Mouse (Mus musculus) CH12.LX (cell line): Measurements from ENCODE around the gene Dph1. TPM values are rescaled to one million over a fixed set of nuclear protein-coding genes. Genes with fewer than 3 reads are reported as not detected.
A peak's percentile ranks its signal among the peaks of the same experiment; 100 is the strongest.

Source experiments
- DNase-seq: peaks from one replicate; pipeline ENCODE4 v3.0.0-alpha.2; 2013; ENCODE audit errors: extremely low read depth
- H3K27ac ChIP-seq: 2 replicates; pipeline ENCODE4 v1.5.1; 2012; ENCODE audit warnings: low read depth, mild to moderate bottlenecking, control low read depth, moderate library complexity; ENCODE audit not compliant: insufficient read depth
- H3K27me3 ChIP-seq: replicated peaks from 2 replicates; pipeline ENCODE3; 2012; ENCODE audit warnings: inconsistent platforms
- H3K36me3 ChIP-seq, 2 experiments: replicated peaks in 1 of 2; 2 replicates each; pipeline versions ENCODE3 to v1.6.1; 2012; ENCODE audit warnings: inconsistent platforms in 1 of 2, low read length in 1 of 2, mild to moderate bottlenecking in 1 of 2, mixed read lengths in 1 of 2, moderate library complexity in 1 of 2; ENCODE audit not compliant: control insufficient read depth in 1 of 2, insufficient read depth in 1 of 2
- H3K4me1 ChIP-seq, 2 experiments: 2 replicates each; pipeline ENCODE4 v1.6.1; 2012; ENCODE audit warnings: inconsistent platforms in 1 of 2, moderate library complexity in 1 of 2; ENCODE audit not compliant: insufficient read depth in 2 of 2, control insufficient read depth in 1 of 2
- H3K4me2 ChIP-seq: 2 replicates; pipeline ENCODE4 v1.6.1; 2012; ENCODE audit warnings: low read depth, mild to moderate bottlenecking, control low read depth; ENCODE audit not compliant: poor library complexity, insufficient read depth, severe bottlenecking
- H3K4me3 ChIP-seq, 3 experiments: fragments of 150-350 bp in 1 of 3; sonication (generic) in 1 of 3; replicated peaks in 1 of 3; 2 replicates each; pipeline versions ENCODE3 to v1.5.1; 2011 to 2012; ENCODE audit warnings: low read depth in 2 of 3, low read length in 2 of 3, mild to moderate bottlenecking in 2 of 3, moderate library complexity in 2 of 3, control low read depth in 1 of 3, improper control_type of control experiment in 1 of 3, inconsistent platforms in 1 of 3, mixed read lengths in 1 of 3; ENCODE audit not compliant: poor library complexity in 1 of 3
- H3K79me2 ChIP-seq: replicated peaks from 2 replicates; pipeline ENCODE4 v1.6.1; 2012; ENCODE audit warnings: mild to moderate bottlenecking, moderate library complexity; ENCODE audit not compliant: control insufficient read depth, poor library complexity, insufficient read depth, severe bottlenecking; ENCODE audit errors: extremely low read depth
- H3K9ac ChIP-seq: 2 replicates; pipeline ENCODE4 v1.6.1; 2012; ENCODE audit warnings: low read depth, mild to moderate bottlenecking, control low read depth, moderate library complexity; ENCODE audit not compliant: insufficient read depth
- H3K9me3 ChIP-seq: replicated peaks from 2 replicates; pipeline ENCODE3; 2012; ENCODE audit warnings: low read length, inconsistent platforms, mixed read lengths
- BHLHE40 ChIP-seq: IDR thresholded peaks from 2 replicates; pipeline ENCODE4 v1.6.1; 2011; ENCODE audit warnings: mild to moderate bottlenecking, low read depth, low read length, improper control_type of control experiment
- CHD1 ChIP-seq: IDR thresholded peaks from 2 replicates; pipeline ENCODE4 v1.6.1; 2012; ENCODE audit warnings: low read depth, low read length, improper control_type of control experiment, inconsistent platforms
- CHD2 ChIP-seq: IDR thresholded peaks from 2 replicates; pipeline ENCODE4 v1.6.1; 2011; ENCODE audit warnings: low read length, improper control_type of control experiment
- CTCF ChIP-seq, 2 experiments: IDR thresholded peaks in 1 of 2; conservative IDR thresholded peaks in 1 of 2; 2 replicates each; pipeline ENCODE4 v1.5.1; 2011 to 2012; ENCODE audit warnings: low read depth in 2 of 2, low read length in 2 of 2, improper control_type of control experiment in 1 of 2, inconsistent platforms in 1 of 2, mild to moderate bottlenecking in 1 of 2, moderate library complexity in 1 of 2
- ELF1 ChIP-seq: IDR thresholded peaks from 2 replicates; pipeline ENCODE4 v1.6.1; 2014; ENCODE audit warnings: low read depth, mild to moderate bottlenecking, inconsistent platforms, low read length, improper control_type of control experiment
- EP300 ChIP-seq: IDR thresholded peaks from 2 replicates; pipeline ENCODE4 v1.6.1; 2011; ENCODE audit warnings: low read length, improper control_type of control experiment
- ETS1 ChIP-seq: conservative IDR thresholded peaks from 2 replicates; pipeline ENCODE4 v1.6.1; 2012; ENCODE audit warnings: low read depth, mild to moderate bottlenecking, inconsistent platforms, low read length, improper control_type of control experiment, moderate library complexity
- GABPA ChIP-seq: IDR thresholded peaks from 2 replicates; pipeline ENCODE4 v1.6.1; 2012; ENCODE audit warnings: low read depth, low read length, improper control_type of control experiment, inconsistent platforms; ENCODE audit not compliant: insufficient replicate concordance
- IRF4 ChIP-seq: IDR thresholded peaks from 2 replicates; pipeline ENCODE4 v1.6.1; 2014; ENCODE audit warnings: low read depth, mild to moderate bottlenecking, inconsistent platforms, low read length, improper control_type of control experiment
- JUND ChIP-seq: conservative IDR thresholded peaks from 2 replicates; pipeline ENCODE4 v1.6.1; 2011; ENCODE audit warnings: low read depth, low read length, improper control_type of control experiment
- MAFK ChIP-seq: IDR thresholded peaks from 2 replicates; pipeline ENCODE4 v1.6.1; 2011; ENCODE audit warnings: low read length, improper control_type of control experiment; ENCODE audit not compliant: insufficient replicate concordance
- MAX ChIP-seq: IDR thresholded peaks from 2 replicates; pipeline ENCODE4 v1.6.1; 2011; ENCODE audit warnings: low read length, improper control_type of control experiment
- MAZ ChIP-seq: IDR thresholded peaks from 2 replicates; pipeline ENCODE4 v1.6.1; 2012; ENCODE audit warnings: low read depth, mild to moderate bottlenecking, inconsistent platforms, low read length, improper control_type of control experiment, moderate library complexity
- MEF2A ChIP-seq: IDR thresholded peaks from 2 replicates; pipeline ENCODE4 v1.6.1; 2014; ENCODE audit warnings: low read depth, mild to moderate bottlenecking, inconsistent platforms, low read length, improper control_type of control experiment, borderline replicate concordance
- MXI1 ChIP-seq: IDR thresholded peaks from 2 replicates; pipeline ENCODE4 v1.6.1; 2011; ENCODE audit warnings: mild to moderate bottlenecking, low read depth, low read length, improper control_type of control experiment
- NELFE ChIP-seq: IDR thresholded peaks from 2 replicates; pipeline ENCODE4 v1.6.1; 2011; ENCODE audit warnings: low read depth, low read length, improper control_type of control experiment
- PAX5 ChIP-seq: IDR thresholded peaks from 2 replicates; pipeline ENCODE4 v1.6.1; 2012; ENCODE audit warnings: low read length, inconsistent platforms, mixed read lengths
- POLR2A ChIP-seq: IDR thresholded peaks from 2 replicates; pipeline ENCODE4 v1.6.1; 2011; ENCODE audit warnings: low read depth, mild to moderate bottlenecking, improper control_type of control experiment, low read length
- POLR2AphosphoS2 ChIP-seq: IDR thresholded peaks from 2 replicates; pipeline ENCODE4 v1.6.1; 2011; ENCODE audit warnings: low read depth, low read length, improper control_type of control experiment
- RAD21 ChIP-seq: IDR thresholded peaks from 2 replicates; pipeline ENCODE4 v1.6.1; 2011; ENCODE audit warnings: low read depth, mild to moderate bottlenecking, low read length, improper control_type of control experiment, moderate library complexity
- RCOR1 ChIP-seq: conservative IDR thresholded peaks from 2 replicates; pipeline ENCODE4 v1.6.1; 2012; ENCODE audit warnings: low read depth, mild to moderate bottlenecking, inconsistent platforms, low read length, improper control_type of control experiment
- SIN3A ChIP-seq: IDR thresholded peaks from 2 replicates; pipeline ENCODE4 v1.6.1; 2012; ENCODE audit warnings: low read length, improper control_type of control experiment, inconsistent platforms
- TBP ChIP-seq: conservative IDR thresholded peaks from 2 replicates; pipeline ENCODE4 v1.6.1; 2011; ENCODE audit warnings: low read depth, low read length, improper control_type of control experiment
- TCF12 ChIP-seq: IDR thresholded peaks from 2 replicates; pipeline ENCODE4 v1.6.1; 2014; ENCODE audit warnings: low read depth, mild to moderate bottlenecking, inconsistent platforms, low read length, improper control_type of control experiment
- USF1 ChIP-seq: IDR thresholded peaks from 2 replicates; pipeline ENCODE4 v1.6.1; 2014; ENCODE audit warnings: low read depth, mild to moderate bottlenecking, inconsistent platforms, low read length, improper control_type of control experiment
- USF2 ChIP-seq: conservative IDR thresholded peaks from 2 replicates; pipeline ENCODE4 v1.6.1; 2011; ENCODE audit warnings: low read depth, low read length, improper control_type of control experiment
- ZKSCAN1 ChIP-seq: IDR thresholded peaks from 2 replicates; pipeline ENCODE4 v1.6.1; 2012; ENCODE audit warnings: low read depth, inconsistent platforms, low read length, improper control_type of control experiment, borderline replicate concordance
- ZNF384 ChIP-seq: IDR thresholded peaks from 2 replicates; pipeline ENCODE4 v1.6.1; 2012; ENCODE audit warnings: low read depth, low read length, improper control_type of control experiment, inconsistent platforms
- dilution Hi-C: fragments of 300-500 bp; cut with MboI; formaldehyde crosslinking; loops from 2 replicates; pipeline ENCODE4 v1.14.3; 2020; ENCODE audit warnings: low sequenced_read_pairs; ENCODE audit not compliant: extremely low pct_unique_long_range_greater_than_20kb, extremely low pct_ligation_motif_present
- in situ Hi-C: fragments of 300-500 bp; cut with MboI; formaldehyde crosslinking; loops from 3 replicates; pipeline ENCODE4 v1.14.3; 2019; ENCODE audit warnings: low sequenced_read_pairs, low pct_ligation_motif_present, low pct_unique_long_range_greater_than_20kb, mixed read lengths
- polyA plus RNA-seq: library from polyadenylated mRNA; unstranded; fragments of >175 nt; gene quantifications from 2 replicates; pipeline ENCODE4 v1.2.1, GENCODE M21; 2012; ENCODE audit warnings: low read depth; ENCODE audit not compliant: insufficient read length
- total RNA-seq, 2 experiments: library from RNA; depleted of rRNA; stranded (reverse); fragments of 300-350 nt in 1 of 2; fragments of >200 nt in 1 of 2; gene quantifications; 2 replicates each; pipeline ENCODE4 v1.2.3; 2012 to 2014

Dph1 gene
- total and polyA plus RNA-seq, 3 experiments: 47.7 to 57.0 (median 54.7) TPM

GRCm38 (mm10) chr11:75169405-75170080 lies 21.5 kb downstream of the Dph1 start, which contains the start of gene Hic1:
TSS of gene Hic1 (minus strand) at chr11:75169519.
- peaks cover 19 to 53% of the 10 kb centered on the region in 2 experiments for H3K4me1 ChIP-seq
- DNase-seq: no peak
- in situ Hi-C loops: loop anchor here (25.0 kb wide), 1 partner anchor 532 kb away; the partner anchor contains the start of gene Cluh

GRCm38 (mm10) chr11:75168590-75169361 lies 22.3 kb downstream of the Dph1 start:
- dilution Hi-C loops (no loop called here), in situ Hi-C loops (loop anchor here (25.0 kb wide), 1 partner anchor 531 kb away; the partner anchor contains the start of gene Cluh)
- no peaks in the 10 kb centered on the region; the same call in 1 of the 2 replicates for H3K79me2 ChIP-seq
- H3K9ac ChIP-seq: peak overlapping the region; percentile 85
- peak overlapping the region; percentile 29 for H3K27ac ChIP-seq
- H3K36me3 ChIP-seq: peaks cover 32 to 36% of the 10 kb centered on the region in 2 experiments
- DNase-seq: peak; percentile 87
- H3K4me2 ChIP-seq: peak overlapping the region; percentile 90
- H3K4me3 ChIP-seq: peak overlapping the region; percentile 61 to 74 (median 71)
- H3K4me1 ChIP-seq: peaks cover 16 to 55% of the 10 kb centered on the region in 2 experiments
- H3K9me3 ChIP-seq: peaks cover 29% of the 10 kb centered on the region
- peaks cover 30% of the 10 kb centered on the region for H3K27me3 ChIP-seq
- TF ChIP-seq ZKSCAN1: no peak
- peak; percentile 64; the same call in 1 of the 2 replicates for TF ChIP-seq POLR2A
- peak; percentile 80 for TF ChIP-seq MEF2A
- peak; percentile 94 for TF ChIP-seq RAD21
- TF ChIP-seq MAX: peak; percentile 76
- TF ChIP-seq JUND: no peak
- TF ChIP-seq CHD1: peak; percentile 62; the same call in 1 of the 2 replicates
- TF ChIP-seq BHLHE40: peak; percentile 41; the same call in 1 of the 2 replicates
- TF ChIP-seq MAZ: peak; percentile 29; the same call in 1 of the 2 replicates
- TF ChIP-seq MAFK: no peak
- no peak; the same call in 1 of the 2 replicates for TF ChIP-seq CHD2
- peak; percentile 52; the same call in 1 of the 2 replicates for TF ChIP-seq RCOR1
- no peak for TF ChIP-seq USF2
- peak; percentile 72 for TF ChIP-seq MXI1
- peak; percentile 80 for TF ChIP-seq SIN3A
- peak; percentile 57 for TF ChIP-seq ELF1
- TF ChIP-seq TCF12: peak; percentile 96
- no peak for TF ChIP-seq ETS1
- no peak for TF ChIP-seq TBP
- peak; percentile 65; the same call in 1 of the 2 replicates for TF ChIP-seq NELFE
- no peak for TF ChIP-seq USF1
- TF ChIP-seq GABPA: no peak
- TF ChIP-seq CTCF (conservative IDR thresholded peaks at IDR 0.05 in 1 of 2, IDR thresholded peaks at IDR 0.05 in 1 of 2; ENCODE audit: low read depth in 2 of 2, low read length in 2 of 2): peak in 1 of 2 experiments; percentile 99; a peak in 2 of 4 replicates
- TF ChIP-seq ZNF384: no peak
- peak; percentile 59; the same call in 1 of the 2 replicates for TF ChIP-seq IRF4
- no peak for TF ChIP-seq PAX5
- TF ChIP-seq EP300: no peak

More at GRCm38 (mm10) chr11:75169405-75170080, 21.5 kb downstream of the Dph1 start, which contains the start of gene Hic1:
- Histone ChIP-seq H3K4me2 (peak within 1 kb of the TSS; percentile 90), H3K4me3 (peak within 1 kb of the TSS; percentile 61 to 74 (median 71)), H3K36me3 (peaks cover 29 to 31% of the 10 kb centered on the region in 2 experiments), H3K27me3 (peaks cover 35% of the 10 kb centered on the region), H3K9ac (peak within 1 kb of the TSS; percentile 85), H3K79me2 (no peaks in the 10 kb centered on the region; the same call in 1 of the 2 replicates), H3K9me3 (peaks cover 29% of the 10 kb centered on the region), H3K27ac (peak within 1 kb of the TSS; percentile 38)
- TF ChIP-seq CHD2: peak; percentile 31; the same call in 1 of the 2 replicates
- TF ChIP-seq POLR2AphosphoS2: no peak
- TF ChIP-seq MXI1: no peak; the same call in 1 of the 2 replicates
- no peak for TF ChIP-seq ELF1
- TF ChIP-seq TBP: 0 out of 2 replicates have a peak, but pooled peaks have one; percentile 30
- TF ChIP-seq MAX: no peak
- dilution Hi-C loops: no loop called here
